Mouse (Mus musculus) urinary bladder, adult 2 months (tissue): ENCODE data around the gene Epb41l1. TPM values are rescaled to one million over a fixed set of nuclear protein-coding genes. Genes with fewer than 3 reads are reported as not detected.
"Not testable (repeated sequence)": the region's sequence is repeated elsewhere in the genome, so short reads cannot be mapped to it uniquely, and the experiment has no call there.

Source experiments
- DNase-seq: peaks from one replicate; pipeline ENCODE4 v3.0.0; 2022; ENCODE audit warnings: low spot score
- polyA plus RNA-seq: library from polyadenylated mRNA; depleted of rRNA; stranded (reverse); fragments of >200 nt; gene quantifications from 2 replicates; pipeline ENCODE4 v1.2.3, GENCODE M21; 2012

Epb41l1 gene
- polyA plus RNA-seq, 1 experiment = 36.9 TPM

DNA sequence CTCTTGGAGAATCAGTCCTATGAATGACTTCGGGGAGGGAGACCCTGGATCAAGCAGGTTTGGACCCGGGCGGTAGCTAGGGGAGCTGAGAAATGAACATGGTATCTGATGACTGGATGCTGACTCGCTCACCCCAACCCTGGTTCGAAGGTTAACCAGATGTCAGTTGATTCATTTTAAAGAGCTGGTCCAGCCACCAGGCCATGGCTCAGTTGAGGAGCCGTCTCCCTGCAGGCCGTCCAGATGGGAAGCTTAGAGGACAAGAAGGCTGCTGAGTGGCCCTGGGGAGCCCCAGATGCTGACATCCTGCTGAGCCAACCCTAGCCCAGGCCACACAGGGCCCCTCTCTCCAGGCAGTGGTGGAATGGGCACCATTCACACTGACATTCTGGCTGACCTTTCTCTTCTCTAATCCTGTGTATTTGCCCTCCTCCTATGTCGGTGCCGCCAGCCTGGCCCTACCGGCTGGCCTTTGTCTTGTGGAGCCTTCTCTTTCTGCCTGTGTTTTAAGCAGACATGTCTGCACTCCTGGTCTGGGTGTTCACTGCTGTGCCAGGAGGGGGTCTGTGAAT lies 67.0 kb downstream of the Epb41l1 start:
- no peak for DNase-seq

DNA sequence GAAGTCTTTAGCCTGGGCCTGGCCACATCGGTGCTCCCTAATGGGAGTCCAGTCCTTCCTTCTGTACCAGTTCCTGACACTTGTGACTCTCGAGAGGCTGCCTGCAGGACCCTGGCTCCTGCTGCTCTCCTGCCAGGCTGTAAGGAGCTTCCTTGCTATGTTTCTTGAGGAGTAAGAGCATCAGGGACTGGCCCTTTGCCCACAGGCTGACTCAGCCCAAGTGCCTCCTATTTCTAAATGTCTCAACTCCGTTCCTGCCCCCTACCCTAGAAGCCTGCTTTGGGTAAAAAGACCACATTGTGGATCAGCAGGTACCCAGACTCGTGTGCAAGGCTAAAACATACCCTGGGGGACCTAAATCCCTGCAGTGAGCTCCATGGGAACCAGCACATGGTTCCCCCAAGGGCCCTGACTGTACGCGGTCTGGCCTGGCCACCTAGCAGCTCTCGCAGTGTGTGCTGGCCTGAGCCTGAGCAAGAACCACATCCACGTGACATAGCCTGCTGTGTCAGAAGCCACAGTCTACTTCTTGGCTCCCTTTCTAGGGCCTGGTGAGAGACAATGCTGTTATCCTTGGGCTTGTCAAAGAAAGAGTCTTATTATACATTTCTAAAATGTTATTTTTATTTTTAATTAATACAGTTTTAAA lies 67.6 kb downstream of the Epb41l1 start:
- no peak for DNase-seq

DNA sequence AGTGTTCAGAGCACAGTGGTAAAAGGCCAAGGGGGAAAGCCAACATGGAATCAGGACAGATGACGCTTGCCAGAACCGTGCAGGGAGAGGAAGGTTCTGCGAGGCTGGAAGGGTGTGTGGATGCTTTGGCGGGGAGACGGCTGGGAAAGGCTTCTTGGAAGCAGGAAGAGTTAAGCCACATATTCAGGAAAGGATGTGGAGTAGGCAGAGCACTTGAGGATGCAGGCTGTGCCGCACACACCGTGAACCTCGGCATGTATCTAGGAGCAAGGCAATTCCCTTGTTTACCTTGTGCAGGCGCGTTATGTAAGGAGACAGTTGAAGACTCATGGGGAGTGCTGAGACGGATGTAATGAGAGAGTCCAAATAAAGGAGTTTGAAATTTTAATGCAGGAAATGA lies 69.5 kb downstream of the Epb41l1 start:
- no peak for DNase-seq

DNA sequence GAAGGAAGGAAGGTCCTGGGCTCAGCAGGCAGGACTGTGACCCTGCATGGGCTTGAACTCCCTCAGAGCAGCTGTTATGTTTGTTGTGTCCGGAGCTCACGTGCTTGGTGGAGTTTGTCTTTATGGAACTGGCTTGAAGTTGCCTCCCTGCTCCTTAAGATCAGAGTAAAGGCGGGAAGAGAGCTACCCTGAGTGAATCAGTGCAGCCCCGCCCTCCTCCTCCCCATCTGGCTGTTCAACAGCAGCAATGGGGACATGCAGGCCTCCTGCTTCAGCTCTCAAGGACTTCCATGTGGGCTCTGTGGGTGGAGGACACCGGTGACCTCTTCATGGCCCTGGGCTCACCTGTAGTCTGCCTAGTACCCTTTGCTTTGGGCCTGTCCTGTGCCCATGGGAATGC lies 71.1 kb downstream of the Epb41l1 start:
- no peak for DNase-seq

DNA sequence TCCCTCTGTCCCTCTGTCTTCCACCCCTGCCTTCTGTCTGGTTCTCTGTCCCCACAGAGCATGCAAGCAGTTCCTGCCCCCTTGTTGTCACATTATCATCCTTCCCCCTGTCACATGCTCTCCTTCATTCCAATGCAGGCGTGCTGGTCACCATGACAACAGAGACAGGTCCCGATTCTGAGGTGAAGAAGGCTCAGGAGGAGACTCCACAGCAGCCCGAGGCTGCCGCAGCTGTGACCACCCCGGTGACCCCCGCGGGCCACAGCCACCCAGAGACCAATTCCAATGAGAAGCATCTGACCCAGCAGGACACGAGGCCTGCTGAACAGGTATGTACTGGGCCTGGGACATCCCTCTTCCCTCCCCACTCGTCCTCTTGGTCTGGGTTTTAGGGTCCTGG lies 73.1 kb downstream of the Epb41l1 start:
- no peak for DNase-seq

DNA sequence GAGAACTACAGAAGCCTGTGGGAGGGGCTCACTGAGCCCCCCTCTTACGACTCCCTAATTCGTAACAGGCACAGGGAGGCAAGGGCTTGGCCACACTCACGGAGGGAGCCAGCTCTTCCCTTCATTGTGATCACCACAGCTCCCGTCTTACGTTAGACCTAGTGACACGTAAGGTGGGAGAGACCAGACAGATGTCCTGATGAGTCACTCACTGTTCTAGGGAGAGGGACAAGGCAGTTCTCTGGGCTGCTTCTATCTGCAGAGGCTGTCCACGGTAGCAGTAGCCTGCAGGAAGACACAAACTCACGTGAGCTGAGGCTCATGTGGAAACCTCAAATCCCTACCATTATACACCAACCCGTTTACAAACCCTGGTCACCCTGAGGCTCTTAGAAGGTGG lies 73.8 kb downstream of the Epb41l1 start:
- DNase-seq = no peak

DNA sequence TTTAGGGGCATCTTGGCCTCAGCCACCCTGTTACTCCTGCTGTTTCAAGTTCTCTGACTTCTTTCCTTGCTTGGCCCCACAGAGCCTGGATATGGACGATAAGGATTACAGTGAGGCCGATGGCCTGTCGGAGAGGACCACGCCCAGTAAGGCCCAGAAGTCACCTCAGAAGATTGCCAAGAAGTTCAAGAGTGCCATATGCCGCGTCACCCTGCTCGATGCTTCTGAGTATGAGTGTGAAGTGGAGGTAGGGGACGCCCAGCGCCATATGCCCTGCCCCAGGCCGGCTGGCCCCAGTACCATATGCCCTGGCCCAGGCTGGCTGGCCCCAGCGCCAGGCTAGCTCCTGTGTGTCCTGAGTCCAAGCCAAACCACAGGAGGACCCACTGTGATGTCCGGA lies 74.2 kb downstream of the Epb41l1 start:
- DNase-seq = no peak

DNA sequence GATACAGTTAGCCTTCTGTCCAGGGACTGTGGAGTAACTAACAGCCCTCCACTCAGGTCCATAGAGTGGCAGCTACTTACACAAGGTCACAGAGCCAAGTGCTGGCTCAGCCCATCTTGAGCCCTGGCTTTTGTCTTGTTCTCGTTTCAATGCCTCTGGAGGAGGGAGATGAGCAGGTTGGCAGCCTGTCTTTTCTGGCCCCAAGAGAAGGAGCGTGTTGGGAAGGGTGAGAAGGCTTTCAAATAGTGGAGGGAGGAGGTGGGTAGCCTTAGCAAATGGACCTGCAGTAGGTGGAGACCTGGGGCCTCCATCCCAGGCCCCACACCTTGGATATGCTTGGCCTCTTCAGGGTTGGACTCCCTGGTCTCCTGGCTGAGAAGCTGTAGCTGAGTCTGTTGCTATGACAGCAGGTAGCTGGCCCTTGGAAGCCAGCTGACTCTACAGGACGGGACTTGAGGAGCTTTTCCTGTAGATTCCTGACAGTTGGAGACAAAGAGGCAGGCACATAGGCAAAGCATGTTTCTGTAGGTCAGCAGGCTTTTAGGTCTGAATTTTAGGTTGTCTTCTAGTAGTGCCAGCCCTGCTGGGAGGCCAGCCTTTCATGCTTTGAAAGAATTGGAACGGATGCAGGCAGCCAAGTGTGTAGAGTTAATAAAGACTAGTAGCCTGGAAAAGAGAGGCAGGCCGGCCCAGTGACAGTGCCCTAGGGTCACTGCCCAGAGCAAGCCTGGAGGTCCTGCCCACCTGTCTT lies 76.3 kb downstream of the Epb41l1 start:
- DNase-seq = no peak

DNA sequence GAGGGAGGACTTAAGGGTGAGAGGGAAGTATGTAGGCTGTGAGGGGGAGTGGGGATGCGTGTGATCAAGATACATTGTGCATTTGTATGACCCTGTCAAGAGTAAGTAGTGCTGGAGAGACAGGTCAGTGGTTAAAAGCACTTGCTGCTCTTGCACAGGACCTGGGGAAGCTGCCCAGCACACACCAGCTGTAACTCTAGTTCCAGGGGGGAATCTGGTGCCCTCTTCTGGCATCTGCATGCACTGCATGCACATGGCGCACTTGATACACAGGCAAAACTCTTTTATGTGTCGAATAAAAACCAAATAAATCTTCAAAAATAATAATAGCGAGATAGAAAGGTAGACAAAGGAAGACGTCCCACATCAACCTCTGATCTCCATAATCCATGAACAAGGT lies 77.2 kb downstream of the Epb41l1 start:
- no peak for DNase-seq

DNA sequence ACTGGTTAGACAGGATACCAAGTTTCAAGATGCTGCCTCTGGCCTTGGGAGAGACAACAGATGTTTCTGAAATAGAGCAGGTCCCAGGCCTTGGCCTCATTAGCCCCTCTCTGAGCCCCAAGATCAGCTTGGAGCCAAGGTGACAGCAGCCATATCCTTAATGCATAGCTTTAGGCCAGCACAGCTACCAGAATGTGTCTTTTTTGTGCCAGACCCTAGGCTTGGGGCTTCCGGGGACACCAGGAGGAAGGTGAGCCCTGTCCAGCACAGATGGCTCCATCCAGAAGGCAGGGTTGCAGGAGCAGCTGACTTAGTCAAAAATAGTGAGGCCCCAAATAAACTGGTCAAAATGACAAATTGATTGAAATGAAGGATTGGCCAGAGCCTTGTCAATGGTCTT lies 80.3 kb downstream of the Epb41l1 start:
- no peak for DNase-seq

DNA sequence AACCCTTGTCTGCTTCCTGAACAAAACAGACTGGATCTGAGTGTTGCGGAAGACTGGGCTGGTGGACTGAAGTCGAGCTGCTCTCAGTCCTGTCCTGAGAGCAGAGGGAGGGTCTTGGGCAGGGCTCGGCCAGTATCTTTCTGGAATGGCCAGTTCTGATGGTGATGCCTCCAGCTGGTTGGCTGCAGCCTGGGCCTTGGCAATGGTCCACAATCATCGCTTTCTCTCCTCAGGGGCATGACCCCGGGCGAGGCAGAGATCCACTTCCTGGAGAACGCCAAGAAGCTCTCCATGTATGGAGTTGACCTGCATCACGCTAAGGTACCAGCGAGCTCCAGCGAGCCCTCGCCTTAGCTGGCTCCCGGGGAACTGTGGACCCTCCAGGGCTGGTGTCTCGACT lies 84.8 kb downstream of the Epb41l1 start:
- DNase-seq = no peak

DNA sequence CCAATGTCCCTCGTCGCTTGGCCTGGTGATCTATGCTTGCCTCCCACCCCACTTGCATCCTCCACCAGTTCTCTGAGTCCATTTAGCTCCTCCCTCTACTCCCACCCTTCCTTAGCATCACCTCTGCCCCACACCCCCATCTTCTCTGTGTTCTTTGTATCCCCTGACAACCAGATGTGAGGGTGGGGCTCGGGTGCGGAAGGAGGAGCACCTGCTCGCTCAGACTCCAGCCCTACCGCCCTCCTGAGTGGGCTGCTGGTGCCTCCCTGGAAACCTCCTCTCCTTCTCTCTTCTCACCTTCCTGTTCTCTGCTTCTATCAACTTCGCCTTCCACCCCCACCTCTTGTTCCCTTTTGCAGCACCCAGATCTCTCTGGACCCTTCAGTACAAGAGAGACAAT lies 91.3 kb downstream of the Epb41l1 start:
- DNase-seq = no peak

DNA sequence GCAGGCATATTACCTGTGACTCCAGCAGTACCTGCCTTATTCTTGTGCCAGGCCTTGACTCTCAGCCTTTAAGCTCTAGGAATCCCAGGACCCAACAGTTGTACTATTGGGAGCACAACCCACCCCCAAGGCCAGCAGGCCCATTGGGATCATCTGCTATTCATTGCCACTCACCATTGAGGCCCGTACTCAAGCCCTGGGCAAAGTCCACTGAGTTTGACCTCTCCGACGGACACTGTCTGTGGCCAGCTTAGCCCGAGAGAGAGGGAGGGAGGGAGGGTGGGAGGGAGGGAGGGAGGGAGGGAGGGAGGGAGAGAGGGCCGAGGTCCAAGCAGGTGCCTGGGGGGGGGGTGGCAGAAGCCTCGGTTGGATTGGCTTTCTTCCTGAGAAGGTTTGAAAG lies 91.9 kb downstream of the Epb41l1 start:
- no peak for DNase-seq

DNA sequence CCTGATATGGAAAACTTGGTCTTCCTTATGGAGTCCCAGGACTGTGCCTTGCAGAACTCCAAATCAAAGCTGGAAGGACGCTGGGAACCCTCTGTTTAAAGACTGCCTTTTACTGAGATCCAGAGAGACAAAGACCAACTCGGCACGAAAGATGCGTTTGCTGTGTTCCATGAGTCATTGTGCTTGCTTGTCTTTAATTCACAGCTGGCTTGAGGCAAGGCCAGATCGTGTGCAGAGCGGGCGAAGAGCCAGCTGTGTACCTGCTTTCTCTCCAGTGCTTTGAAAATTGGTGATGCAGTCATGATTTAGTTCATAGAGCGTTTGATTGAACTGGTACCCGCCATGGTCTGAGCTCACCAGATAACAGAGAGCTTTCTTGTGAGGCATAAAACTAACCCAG lies 94.4 kb downstream of the Epb41l1 start:
- no peak for DNase-seq

DNA sequence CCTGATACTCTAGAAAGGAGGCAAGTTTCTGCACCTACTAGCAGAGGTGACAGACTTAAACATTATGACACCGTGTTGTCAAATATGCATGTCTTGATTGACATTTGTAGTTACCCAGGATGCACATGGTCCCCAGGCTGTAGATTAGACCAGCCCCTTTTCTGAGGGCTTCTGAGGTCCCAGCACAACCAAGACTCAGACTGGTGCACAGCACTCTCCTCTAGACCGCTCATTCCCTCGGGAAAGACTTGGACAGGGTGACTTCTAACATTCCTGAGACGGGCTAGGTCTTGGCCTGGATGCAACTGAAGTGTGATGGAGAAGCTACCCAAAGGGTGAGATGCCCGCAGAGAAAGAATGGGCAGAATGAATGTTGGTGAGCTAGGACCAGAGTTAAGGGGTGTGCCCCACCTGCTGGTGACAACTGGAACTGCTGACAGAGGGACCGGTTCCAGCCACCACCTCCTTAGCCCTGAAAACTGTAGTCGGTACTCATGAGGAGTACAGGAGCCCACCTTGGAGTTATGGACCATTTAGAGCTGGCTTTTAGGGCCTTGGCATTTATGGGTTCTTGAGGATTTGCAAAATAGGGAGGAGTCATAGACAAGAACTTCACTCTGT lies 95.0 kb downstream of the Epb41l1 start:
- DNase-seq = peak; percentile 58

DNA sequence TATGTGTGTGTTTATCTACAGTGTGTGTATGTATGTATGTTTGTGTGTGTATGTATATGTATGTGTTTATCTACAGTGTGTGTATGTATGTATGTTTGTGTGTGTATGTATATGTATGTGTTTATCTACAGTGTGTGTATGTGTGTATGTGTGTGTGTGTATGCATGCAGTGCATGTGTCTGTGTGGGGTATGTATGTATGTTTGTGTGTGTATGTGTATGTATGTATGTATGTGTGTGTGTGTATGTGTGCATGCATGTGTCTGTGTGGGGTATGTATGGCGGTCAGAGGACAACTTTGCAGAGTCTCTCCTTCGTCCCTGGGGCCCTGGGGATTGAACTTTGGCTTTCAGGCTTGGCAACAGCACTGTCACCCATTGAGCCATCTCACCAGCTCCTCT lies 96.0 kb downstream of the Epb41l1 start:
- DNase-seq = not testable (repeated sequence)

DNA sequence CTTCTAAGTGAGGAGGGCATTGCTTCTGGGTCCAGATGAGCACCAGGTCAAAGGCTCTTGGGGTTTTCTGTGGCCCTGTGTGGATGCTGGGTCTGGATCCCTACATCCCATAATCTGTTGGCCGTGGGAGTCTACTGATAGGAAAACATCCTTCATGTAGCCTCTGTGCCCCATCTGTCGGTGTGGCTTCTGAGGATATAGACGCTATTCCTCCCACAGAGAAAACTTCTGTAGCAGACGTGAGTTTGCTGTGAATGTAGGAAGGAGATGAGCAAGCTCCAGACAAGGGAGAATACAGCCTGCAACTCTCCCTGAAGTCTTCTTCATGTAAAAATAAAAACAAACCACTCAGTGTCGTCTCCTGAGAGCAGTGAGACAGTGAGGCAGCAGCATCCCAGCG lies 97.6 kb downstream of the Epb41l1 start:
- no peak for DNase-seq

DNA sequence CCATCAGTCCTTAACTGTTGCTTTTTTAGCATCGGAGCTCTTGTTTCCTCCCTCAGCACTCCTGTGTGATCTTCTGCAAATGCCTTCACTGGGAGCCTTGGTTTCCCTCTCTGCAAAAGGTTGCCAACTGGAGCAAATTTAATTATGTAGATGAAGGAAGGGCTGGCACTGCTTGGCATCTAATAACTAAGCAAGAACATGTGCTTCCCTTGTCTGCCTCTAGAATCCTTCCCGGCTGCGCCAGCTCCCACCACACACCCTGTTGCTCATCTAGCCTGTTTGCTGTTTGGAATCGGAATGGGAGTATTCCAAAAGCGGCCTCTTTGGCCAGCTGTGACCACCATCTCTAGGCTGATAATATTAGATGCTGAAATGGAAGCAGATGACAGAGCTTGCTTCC lies 98.9 kb downstream of the Epb41l1 start:
- no peak for DNase-seq

DNA sequence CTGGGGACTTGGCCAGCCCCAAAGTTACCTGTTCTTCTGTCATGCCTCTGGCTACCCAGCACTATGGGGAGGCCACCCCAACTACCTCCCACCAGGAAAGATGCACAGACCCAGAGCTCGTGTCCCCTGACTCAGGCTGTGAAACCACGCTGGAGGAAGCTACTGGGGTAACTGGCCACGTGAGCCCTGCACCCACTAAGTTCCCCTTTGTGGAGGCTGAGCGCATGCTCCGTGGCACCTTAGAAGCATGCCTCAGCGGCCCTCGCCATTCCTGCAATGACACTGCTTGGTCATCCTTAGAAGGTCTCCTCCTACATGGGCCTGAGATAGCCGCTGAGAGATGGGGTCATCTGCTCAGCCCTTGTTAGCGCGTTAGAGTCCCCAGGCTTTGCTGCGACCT lies 102.3 kb downstream of the Epb41l1 start:
- DNase-seq = no peak

DNA sequence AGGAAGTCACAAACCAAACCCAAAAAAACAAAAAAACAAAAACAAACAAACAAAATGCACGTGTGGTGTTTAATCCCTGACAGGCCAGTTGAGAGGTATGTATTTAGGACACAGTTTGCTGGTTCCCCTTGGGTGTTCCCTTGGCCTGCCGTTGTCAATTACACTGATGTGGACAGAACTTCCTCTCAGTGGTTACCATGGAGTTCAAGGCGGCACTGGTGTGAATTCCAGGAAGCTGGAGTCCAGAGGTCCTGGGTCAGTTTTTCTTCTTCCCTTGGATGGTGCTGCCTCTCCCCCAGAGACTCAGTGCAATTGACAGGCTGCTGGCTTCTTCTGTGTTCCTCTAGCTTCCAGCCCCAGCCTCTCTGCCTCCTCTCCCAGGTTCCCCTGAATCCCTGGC lies 103.4 kb downstream of the Epb41l1 start:
- no peak for DNase-seq

DNA sequence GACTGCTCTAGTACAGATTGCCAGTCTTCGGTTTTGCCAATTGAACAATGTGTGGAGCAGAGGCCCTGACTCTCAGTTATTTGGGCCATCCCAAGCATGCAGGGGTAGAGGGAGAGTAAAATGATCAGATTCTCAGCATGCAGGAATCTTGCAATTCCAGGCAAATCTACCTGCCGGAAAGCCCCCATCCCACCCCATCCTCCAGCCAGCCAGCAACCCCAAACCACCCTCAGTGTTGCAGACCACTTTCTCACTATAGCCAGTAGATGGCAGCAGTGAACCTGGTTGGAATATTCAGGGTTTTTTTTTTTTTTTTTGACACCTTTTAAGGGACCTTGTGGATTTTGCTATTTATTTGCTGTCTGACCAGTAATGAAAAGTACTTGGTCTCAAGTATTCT lies 109.0 kb downstream of the Epb41l1 start:
- DNase-seq = no peak

DNA sequence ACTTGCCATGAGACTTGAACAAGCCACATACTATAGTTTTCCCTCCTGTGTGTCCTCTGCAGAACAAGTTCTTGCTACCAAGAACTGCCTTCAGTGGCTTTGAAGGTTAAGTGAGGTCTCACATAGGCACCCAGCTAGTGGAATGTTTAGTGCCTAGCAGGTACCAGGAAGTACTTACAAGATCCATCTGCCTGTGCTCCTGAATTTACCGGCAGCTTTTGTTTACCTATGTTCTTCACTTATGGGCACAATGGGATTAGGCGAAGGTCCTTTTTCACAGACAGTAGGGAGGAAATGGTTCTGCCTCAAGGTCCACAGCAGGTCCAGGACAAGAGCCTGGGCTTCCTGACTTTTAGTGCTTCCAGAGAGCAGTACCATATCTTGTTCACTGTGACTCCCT lies 112.5 kb downstream of the Epb41l1 start:
- DNase-seq = no peak
